Mouse (Mus musculus): ENCODE measurements at regions not wholly inside any gene's neighbourhood (a gene's known extent, or its start where the extent isn't known, plus 50 kb on each side); places are given as distances from the start of the nearest gene placed in this dataset.
A peak's percentile ranks its signal among the peaks of the same experiment; 100 is the strongest.

DNA sequence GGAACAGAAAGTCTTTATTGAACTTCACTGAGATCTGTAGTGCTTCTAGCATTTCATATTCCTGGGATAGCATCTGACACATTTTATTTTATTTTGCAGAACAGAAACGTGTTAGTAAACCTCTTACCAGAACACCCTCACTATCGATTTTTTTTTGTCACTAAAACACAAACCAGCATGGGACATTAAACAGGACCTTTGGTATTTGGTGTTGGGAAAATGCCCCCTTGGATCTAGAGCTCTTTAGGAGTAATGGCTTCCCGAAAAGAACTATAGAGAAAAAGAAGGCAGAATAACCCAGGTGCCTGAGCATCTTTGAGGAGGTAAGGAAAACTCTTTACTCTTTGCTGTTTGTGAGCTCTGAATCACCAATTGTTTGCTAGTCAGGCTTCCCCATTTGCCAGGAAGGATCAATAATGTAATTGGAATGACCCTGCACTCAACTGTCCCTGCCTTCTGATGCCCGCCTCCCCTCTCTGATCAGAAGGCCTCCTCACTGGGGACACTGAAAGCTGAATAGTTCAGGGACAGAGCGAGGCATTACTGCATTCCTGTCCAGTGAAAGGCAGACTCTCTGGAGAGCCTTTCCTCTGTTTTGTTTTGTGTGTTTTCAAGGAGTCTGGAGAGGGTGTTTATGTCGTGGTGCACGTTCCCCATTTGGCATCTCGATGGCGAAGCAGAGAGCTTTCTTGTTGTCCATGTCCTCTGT is 102.5 kb downstream of the Phlda1 start:
- H3K4me2 ChIP-seq (ENCODE audit: insufficient read depth, low read depth, poor library complexity, severe bottlenecking), result no peak overlapping the region
- dilution Hi-C loops (cut with MboI; ENCODE audit: extremely low pct_ligation_motif_present, extremely low pct_unique_long_range_greater_than_20kb, low sequenced_read_pairs), result no loop called here

GRCm38 (mm10) chr10:111609889-111610288 is 103.8 kb downstream of the Phlda1 start:
- H3K4me1 ChIP-seq (ENCODE audit: control insufficient read depth in 1 of 2, insufficient read depth in 2 of 2), result no peaks in the 10 kb centered on the region
- no peaks in the 10 kb centered on the region for H3K27me3 ChIP-seq (replicated peaks)
- no peak overlapping the region for H3K4me2 ChIP-seq (ENCODE audit: insufficient read depth, low read depth, poor library complexity, severe bottlenecking)
- no peak overlapping the region for H3K9ac ChIP-seq (ENCODE audit: insufficient read depth, low read depth)
- no peak overlapping the region for H3K27ac ChIP-seq (ENCODE audit: insufficient read depth, low read depth)
- in situ Hi-C loops (cut with MboI; ENCODE audit: low pct_ligation_motif_present, low pct_unique_long_range_greater_than_20kb, low sequenced_read_pairs), result no loop called here
- dilution Hi-C loops (cut with MboI; ENCODE audit: extremely low pct_ligation_motif_present, extremely low pct_unique_long_range_greater_than_20kb, low sequenced_read_pairs), result no loop called here
- TF ChIP-seq USF1 (IDR thresholded peaks at IDR 0.05; ENCODE audit: low read depth, low read length) (peak; percentile 2; the same call in 1 of the 2 replicates), JUND (conservative IDR thresholded peaks at IDR 0.05; ENCODE audit: low read depth, low read length) (no peak)
- H3K9me3 ChIP-seq (replicated peaks; ENCODE audit: low read length), result no peaks in the 10 kb centered on the region
- no peak for DNase-seq (ENCODE audit: extremely low read depth)
- H3K4me3 ChIP-seq (replicated peaks in 1 of 3; ENCODE audit: low read depth in 2 of 3, low read length in 2 of 3, poor library complexity in 1 of 3), result no peak overlapping the region
- H3K36me3 ChIP-seq (replicated peaks in 1 of 2; ENCODE audit: control insufficient read depth in 1 of 2, insufficient read depth in 1 of 2, low read length in 1 of 2), result no peaks in the 10 kb centered on the region
- no peaks in the 10 kb centered on the region for H3K79me2 ChIP-seq (replicated peaks; ENCODE audit: control insufficient read depth, extremely low read depth, insufficient read depth, poor library complexity, severe bottlenecking)

More for the DNA sequence above, 102.5 kb downstream of the Phlda1 start:
- no peak for DNase-seq (ENCODE audit: extremely low read depth)
- in situ Hi-C loops (cut with MboI; ENCODE audit: low pct_ligation_motif_present, low pct_unique_long_range_greater_than_20kb, low sequenced_read_pairs), result no loop called here
- Histone ChIP-seq H3K9ac (ENCODE audit: insufficient read depth, low read depth) (no peak overlapping the region), H3K4me1 (ENCODE audit: control insufficient read depth in 1 of 2, insufficient read depth in 2 of 2) (no peaks in the 10 kb centered on the region), H3K27ac (ENCODE audit: insufficient read depth, low read depth) (no peak overlapping the region), H3K27me3 (replicated peaks) (no peaks in the 10 kb centered on the region), H3K36me3 (replicated peaks in 1 of 2; ENCODE audit: control insufficient read depth in 1 of 2, insufficient read depth in 1 of 2, low read length in 1 of 2) (no peaks in the 10 kb centered on the region), H3K79me2 (replicated peaks; ENCODE audit: control insufficient read depth, extremely low read depth, insufficient read depth, poor library complexity, severe bottlenecking) (no peaks in the 10 kb centered on the region), H3K9me3 (replicated peaks; ENCODE audit: low read length) (no peaks in the 10 kb centered on the region), H3K4me3 (replicated peaks in 1 of 3; ENCODE audit: low read depth in 2 of 3, low read length in 2 of 3, poor library complexity in 1 of 3) (no peak overlapping the region)
- TF ChIP-seq ZNF384 (IDR thresholded peaks at IDR 0.05; ENCODE audit: low read depth, low read length) (no peak), TBP (conservative IDR thresholded peaks at IDR 0.05; ENCODE audit: low read depth, low read length) (no peak), E2F4 (IDR thresholded peaks at IDR 0.05; ENCODE audit: insufficient replicate concordance, low read depth, low read length) (no peak), ELF1 (IDR thresholded peaks at IDR 0.05; ENCODE audit: low read depth, low read length) (no peak), CHD2 (IDR thresholded peaks at IDR 0.05; ENCODE audit: low read length) (no peak), USF2 (conservative IDR thresholded peaks at IDR 0.05; ENCODE audit: low read depth, low read length) (no peak), CTCF (conservative IDR thresholded peaks at IDR 0.05 in 1 of 2, IDR thresholded peaks at IDR 0.05 in 1 of 2; ENCODE audit: low read depth in 2 of 2, low read length in 2 of 2) (no peak), GABPA (IDR thresholded peaks at IDR 0.05; ENCODE audit: insufficient replicate concordance, low read depth, low read length) (no peak)

GRCm38 (mm10) chr10:111619627-111620270 is 113.7 kb downstream of the Phlda1 start:
- Histone ChIP-seq H3K36me3 (replicated peaks in 1 of 2; ENCODE audit: control insufficient read depth in 1 of 2, insufficient read depth in 1 of 2, low read length in 1 of 2) (no peaks in the 10 kb centered on the region), H3K27ac (ENCODE audit: insufficient read depth, low read depth) (no peak overlapping the region), H3K27me3 (replicated peaks) (no peaks in the 10 kb centered on the region), H3K4me2 (ENCODE audit: insufficient read depth, low read depth, poor library complexity, severe bottlenecking) (peak overlapping the region; percentile 3), H3K9ac (ENCODE audit: insufficient read depth, low read depth) (no peak overlapping the region), H3K79me2 (replicated peaks; ENCODE audit: control insufficient read depth, extremely low read depth, insufficient read depth, poor library complexity, severe bottlenecking) (no peaks in the 10 kb centered on the region), H3K4me3 (replicated peaks in 1 of 3; ENCODE audit: low read depth in 2 of 3, low read length in 2 of 3, poor library complexity in 1 of 3) (no peak overlapping the region), H3K9me3 (replicated peaks; ENCODE audit: low read length) (no peaks in the 10 kb centered on the region), H3K4me1 (ENCODE audit: control insufficient read depth in 1 of 2, insufficient read depth in 2 of 2) (peaks cover 0 to 4% of the 10 kb centered on the region in 2 experiments; a peak in 1 of 4 replicates)
- DNase-seq (ENCODE audit: extremely low read depth), result no peak
- in situ Hi-C loops (cut with MboI; ENCODE audit: low pct_ligation_motif_present, low pct_unique_long_range_greater_than_20kb, low sequenced_read_pairs), result no loop called here
- dilution Hi-C loops (cut with MboI; ENCODE audit: extremely low pct_ligation_motif_present, extremely low pct_unique_long_range_greater_than_20kb, low sequenced_read_pairs), result no loop called here
- TF ChIP-seq TBP (conservative IDR thresholded peaks at IDR 0.05; ENCODE audit: low read depth, low read length) (no peak), ZNF384 (IDR thresholded peaks at IDR 0.05; ENCODE audit: low read depth, low read length) (no peak), MAX (IDR thresholded peaks at IDR 0.05; ENCODE audit: low read length) (no peak), JUND (conservative IDR thresholded peaks at IDR 0.05; ENCODE audit: low read depth, low read length) (no peak), POLR2AphosphoS2 (IDR thresholded peaks at IDR 0.05; ENCODE audit: low read depth, low read length) (no peak), UBTF (IDR thresholded peaks at IDR 0.05; ENCODE audit: low read depth, low read length) (no peak), RAD21 (IDR thresholded peaks at IDR 0.05; ENCODE audit: low read depth, low read length) (no peak), NELFE (IDR thresholded peaks at IDR 0.05; ENCODE audit: low read depth, low read length) (no peak), KAT2A (IDR thresholded peaks at IDR 0.05; ENCODE audit: insufficient replicate concordance, low read length) (no peak), ZKSCAN1 (IDR thresholded peaks at IDR 0.05; ENCODE audit: borderline replicate concordance, low read depth, low read length) (no peak), SMC3 (IDR thresholded peaks at IDR 0.05; ENCODE audit: low read depth, low read length) (no peak), CHD1 (IDR thresholded peaks at IDR 0.05; ENCODE audit: low read depth, low read length) (no peak), CHD2 (IDR thresholded peaks at IDR 0.05; ENCODE audit: low read length) (no peak), BHLHE40 (IDR thresholded peaks at IDR 0.05; ENCODE audit: low read depth, low read length) (peak; percentile 29; the same call in 1 of the 2 replicates), JUN (IDR thresholded peaks at IDR 0.05; ENCODE audit: insufficient read depth, low read depth, low read length) (no peak), MYC (IDR thresholded peaks at IDR 0.05; ENCODE audit: low read depth, low read length) (no peak), USF2 (conservative IDR thresholded peaks at IDR 0.05; ENCODE audit: low read depth, low read length) (no peak), SIN3A (IDR thresholded peaks at IDR 0.05; ENCODE audit: low read length) (no peak), ETS1 (conservative IDR thresholded peaks at IDR 0.05; ENCODE audit: low read depth, low read length) (no peak)
